Mouse (Mus musculus): Measurements from ENCODE around the gene Vmn2r47.
"Not testable (repeated sequence)": the region's sequence is repeated elsewhere in the genome, so short reads cannot be mapped to it uniquely, and the experiment has no call there.

Vmn2r47 gene

GRCm38 (mm10) chr7:9841225-9841624 lies at the start of gene Vmn2r47:
Gene Vmn2r47 (minus strand): TSS chr7:9841325.
- DNase-seq (ENCODE audit: low spot score in 2 of 2): not testable (repeated sequence)

- not testable (repeated sequence) for DNase-seq (ENCODE audit: low spot score in 2 of 2)
Observed at GRCm38 (mm10) chr7:9770471-9770870, 70.7 kb downstream of the Vmn2r47 start, which contains the start of gene Vmn2r46. Gene Vmn2r46 (minus strand): TSS chr7:9770571.
